Mouse (Mus musculus) neural tube, embryonic 15.5 days (tissue): ENCODE results near the gene Mocs2. TPM values are rescaled to one million over a fixed set of nuclear protein-coding genes. Genes with fewer than 3 reads are reported as not detected.
A peak's percentile ranks its signal among the peaks of the same experiment; 100 is the strongest.

Experiments
- ATAC-seq: fragments of 200-750 bp; cut with Nextera tagmentation; 2 replicates; pipeline ENCODE4 v1.8.0; 2017; ENCODE audit warnings: mild to moderate bottlenecking, moderate TSS enrichment, moderate library complexity; ENCODE audit not compliant: low FRiP score
- H3K27ac ChIP-seq: fragments of 300-500 bp; sonication (generic); replicated peaks from 2 replicates; pipeline ENCODE4 v1.5.1; 2015; ENCODE audit warnings: mild to moderate bottlenecking, inconsistent platforms
- H3K27me3 ChIP-seq: fragments of 300-500 bp; sonication (generic); replicated peaks from 2 replicates; pipeline ENCODE4 v1.6.1; 2015; ENCODE audit warnings: inconsistent platforms
- H3K36me3 ChIP-seq: fragments of 300-500 bp; sonication (generic); 2 replicates; pipeline ENCODE4 v1.6.1; 2015; ENCODE audit warnings: inconsistent platforms
- H3K4me1 ChIP-seq: fragments of 300-500 bp; sonication (generic); 2 replicates; pipeline ENCODE4 v1.6.1; 2015; ENCODE audit warnings: inconsistent platforms
- H3K4me2 ChIP-seq: fragments of 300-500 bp; sonication (generic); 2 replicates; pipeline ENCODE4 v1.6.1; 2015; ENCODE audit warnings: inconsistent platforms, mild to moderate bottlenecking, moderate library complexity
- H3K4me3 ChIP-seq: fragments of 300-500 bp; sonication (generic); replicated peaks from 2 replicates; pipeline ENCODE4 v1.5.1; 2015; ENCODE audit warnings: mild to moderate bottlenecking, inconsistent platforms
- H3K9ac ChIP-seq: fragments of 300-500 bp; sonication (generic); replicated peaks from 2 replicates; pipeline ENCODE4 v1.6.1; 2015; ENCODE audit warnings: mild to moderate bottlenecking, inconsistent platforms
- H3K9me3 ChIP-seq: fragments of 300-500 bp; sonication (generic); replicated peaks from 2 replicates; pipeline ENCODE4 v1.6.1; 2016; ENCODE audit warnings: inconsistent platforms
- WGBS: fragments of 180-500 bp; shearing (Covaris S2); methylation state at CpG from one replicate; pipeline ENCODE4 v1.1.7; 2015; ENCODE audit warnings: mixed read lengths; 5-methylcytosine and 5-hydroxymethylcytosine counted together
- polyA plus RNA-seq: library from polyadenylated mRNA; unstranded; fragments of >200 nt; fragmentation: Nextera tagmentation; extraction: Ambion mirVana; gene quantifications from 2 replicates; pipeline ENCODE4 v1.2.1, GENCODE M21; 2015

Gene Mocs2
- 137 and 146 TPM in 2 replicates for polyA plus RNA-seq

GRCm38 (mm10) chr13:114817751-114818360, at the start of gene Mocs2:
Gene Mocs2, plus strand, starts transcription at chr13:114818236.
- Histone ChIP-seq H3K9me3 (no peaks in the 10 kb centered on the region), H3K4me3 (peak within 1 kb of the TSS; percentile 86), H3K27ac (no peak within 1 kb of the TSS), H3K27me3 (no peaks in the 10 kb centered on the region), H3K9ac (peak within 1 kb of the TSS; percentile 74), H3K4me1 (peaks cover 16% of the 10 kb centered on the region), H3K4me2 (peak within 1 kb of the TSS; percentile 95), H3K36me3 (peaks cover 8% of the 10 kb centered on the region; the same call in 1 of the 2 replicates)
- peak; percentile 99 for ATAC-seq
- whole genome bisulfite sequencing, result 1% methylated on average over 39 of the region's 39 CpGs

- WGBS, result 94% methylated on average over 1 of the region's 1 CpGs
- Histone ChIP-seq H3K36me3 (no peaks in the 10 kb centered on the region), H3K27ac (no peak overlapping the region), H3K9ac (no peak overlapping the region), H3K9me3 (no peaks in the 10 kb centered on the region), H3K4me3 (no peak overlapping the region), H3K27me3 (no peaks in the 10 kb centered on the region), H3K4me2 (no peak overlapping the region), H3K4me1 (no peaks in the 10 kb centered on the region)
- ATAC-seq, result no peak
Observed at GRCm38 (mm10) chr13:114791511-114791910, 26.5 kb upstream of the Mocs2 start.

GRCm38 (mm10) chr13:114793250-114794030, 24.6 kb upstream of the Mocs2 start:
- no peak overlapping the region for H3K9ac ChIP-seq

GRCm38 (mm10) chr13:114801857-114802256, 16.2 kb upstream of the Mocs2 start:
- Histone ChIP-seq H3K4me3 (no peak overlapping the region), H3K9ac (no peak overlapping the region), H3K27me3 (no peaks in the 10 kb centered on the region), H3K27ac (no peak overlapping the region), H3K36me3 (no peaks in the 10 kb centered on the region), H3K4me2 (no peak overlapping the region), H3K4me1 (no peaks in the 10 kb centered on the region), H3K9me3 (no peaks in the 10 kb centered on the region)
- ATAC-seq, result no peak
- 85% methylated on average over 3 of the region's 3 CpGs for WGBS

More at GRCm38 (mm10) chr13:114793250-114794030, 24.6 kb upstream of the Mocs2 start:
- H3K9me3 ChIP-seq, result no peaks in the 10 kb centered on the region
- H3K27me3 ChIP-seq, result no peaks in the 10 kb centered on the region
- peak; percentile 61; the same call in 1 of the 2 replicates for ATAC-seq
- H3K4me2 ChIP-seq, result no peak overlapping the region
- no peak overlapping the region for H3K4me3 ChIP-seq
- no peaks in the 10 kb centered on the region for H3K36me3 ChIP-seq
- no peak overlapping the region for H3K27ac ChIP-seq
- 45% methylated on average over 6 of the region's 6 CpGs for WGBS
- H3K4me1 ChIP-seq, result no peaks in the 10 kb centered on the region

GRCm38 (mm10) chr13:114802971-114803370, 15.1 kb upstream of the Mocs2 start:
- no peaks in the 10 kb centered on the region for H3K9me3 ChIP-seq
- H3K4me2 ChIP-seq, result no peak overlapping the region
- H3K9ac ChIP-seq, result no peak overlapping the region
- no peaks in the 10 kb centered on the region for H3K4me1 ChIP-seq
- no peak overlapping the region for H3K4me3 ChIP-seq
- no peaks in the 10 kb centered on the region for H3K36me3 ChIP-seq
- H3K27me3 ChIP-seq, result no peaks in the 10 kb centered on the region
- no peak overlapping the region for H3K27ac ChIP-seq
- 83% methylated on average over 2 of the region's 2 CpGs for WGBS
- no peak for ATAC-seq

GRCm38 (mm10) chr13:114809624-114810210, 8.3 kb upstream of the Mocs2 start:
- Histone ChIP-seq H3K4me2 (no peak overlapping the region), H3K9me3 (no peaks in the 10 kb centered on the region), H3K4me1 (no peaks in the 10 kb centered on the region), H3K36me3 (no peaks in the 10 kb centered on the region), H3K4me3 (no peak overlapping the region), H3K9ac (no peak overlapping the region), H3K27ac (no peak overlapping the region), H3K27me3 (no peaks in the 10 kb centered on the region)
- 86% methylated on average over 5 of the region's 5 CpGs for WGBS
- no peak for ATAC-seq

- Histone ChIP-seq H3K27ac (no peak overlapping the region), H3K27me3 (no peaks in the 10 kb centered on the region), H3K36me3 (peaks cover 15% of the 10 kb centered on the region; the same call in 1 of the 2 replicates), H3K4me1 (peaks cover 16% of the 10 kb centered on the region), H3K9ac (peak overlapping the region; percentile 74), H3K4me3 (peak overlapping the region; percentile 86), H3K4me2 (peak overlapping the region; percentile 95), H3K9me3 (no peaks in the 10 kb centered on the region)
- ATAC-seq, result peak; percentile 82
- 30% methylated on average over 9 of the region's 9 CpGs for WGBS
Observed at GRCm38 (mm10) chr13:114818513-114818912, 477 bp downstream of the Mocs2 start.

- Histone ChIP-seq H3K36me3 (peaks cover 33% of the 10 kb centered on the region), H3K9ac (no peak overlapping the region), H3K27ac (no peak overlapping the region), H3K4me2 (no peak overlapping the region), H3K4me3 (no peak overlapping the region), H3K4me1 (peaks cover 9% of the 10 kb centered on the region), H3K9me3 (no peaks in the 10 kb centered on the region), H3K27me3 (no peaks in the 10 kb centered on the region)
- no peak for ATAC-seq
- WGBS, result 96% methylated on average over 2 of the region's 2 CpGs
Observed at GRCm38 (mm10) chr13:114822871-114823270, 4.8 kb downstream of the Mocs2 start.

- Histone ChIP-seq H3K4me2 (no peak overlapping the region), H3K36me3 (peaks cover 44% of the 10 kb centered on the region), H3K9ac (no peak overlapping the region), H3K27ac (no peak overlapping the region), H3K9me3 (no peaks in the 10 kb centered on the region), H3K27me3 (no peaks in the 10 kb centered on the region), H3K4me3 (no peak overlapping the region), H3K4me1 (no peaks in the 10 kb centered on the region)
- no peak for ATAC-seq
- WGBS, result 93% methylated on average over 6 of the region's 6 CpGs
Observed at GRCm38 (mm10) chr13:114825377-114825855, 7.4 kb downstream of the Mocs2 start.

GRCm38 (mm10) chr13:114831367-114831833, 13.4 kb downstream of the Mocs2 start:
- Histone ChIP-seq H3K27ac (no peak overlapping the region), H3K9me3 (no peaks in the 10 kb centered on the region), H3K4me1 (no peaks in the 10 kb centered on the region), H3K4me3 (no peak overlapping the region), H3K27me3 (no peaks in the 10 kb centered on the region), H3K4me2 (no peak overlapping the region), H3K9ac (no peak overlapping the region), H3K36me3 (peaks cover 33% of the 10 kb centered on the region)
- 85% methylated on average over 4 of the region's 4 CpGs for WGBS
- 0 out of 2 replicates have a peak, but pooled peaks have one; percentile 50 for ATAC-seq

GRCm38 (mm10) chr13:114832761-114833160, 14.7 kb downstream of the Mocs2 start:
- Histone ChIP-seq H3K4me1 (peaks cover 3% of the 10 kb centered on the region; the same call in 1 of the 2 replicates), H3K4me2 (no peak overlapping the region), H3K4me3 (no peak overlapping the region), H3K27me3 (no peaks in the 10 kb centered on the region), H3K27ac (no peak overlapping the region), H3K36me3 (peaks cover 20% of the 10 kb centered on the region), H3K9me3 (no peaks in the 10 kb centered on the region), H3K9ac (no peak overlapping the region)
- 74% methylated on average over 5 of the region's 5 CpGs for WGBS
- no peak for ATAC-seq
